Mouse (Mus musculus) heart, postnatal 0 days (tissue): ENCODE data around the gene Cd209a.

ENCODE experiments used
- CTCF ChIP-seq: IDR thresholded peaks from 2 replicates; pipeline ENCODE4 v1.5.1; 2016; ENCODE audit warnings: antibody characterized with exemption, control low read depth, low read depth
- EP300 ChIP-seq: IDR thresholded peaks from 2 replicates; pipeline ENCODE4 v1.6.1; 2016; ENCODE audit warnings: antibody characterized with exemption, low read depth

GRCm38 (mm10) chr8:3720551-3720950 is 28.2 kb downstream of the Cd209a start, which contains the start of gene Clec4g:
- TF ChIP-seq CTCF, result no peak
- TF ChIP-seq EP300, result no peak
